Mouse (Mus musculus) frontal cortex, adult (tissue): ENCODE results near the gene Eif4g2.
A peak's percentile ranks its signal among the peaks of the same experiment; 100 is the strongest.

Experiments used
- ATAC-seq: cut with Nextera tagmentation; 2 replicates; pipeline ENCODE4 v1.9.2; 2017; ENCODE audit warnings: mild to moderate bottlenecking, moderate library complexity, mixed read lengths; ENCODE audit not compliant: low TSS enrichment

The Eif4g2 gene

DNA sequence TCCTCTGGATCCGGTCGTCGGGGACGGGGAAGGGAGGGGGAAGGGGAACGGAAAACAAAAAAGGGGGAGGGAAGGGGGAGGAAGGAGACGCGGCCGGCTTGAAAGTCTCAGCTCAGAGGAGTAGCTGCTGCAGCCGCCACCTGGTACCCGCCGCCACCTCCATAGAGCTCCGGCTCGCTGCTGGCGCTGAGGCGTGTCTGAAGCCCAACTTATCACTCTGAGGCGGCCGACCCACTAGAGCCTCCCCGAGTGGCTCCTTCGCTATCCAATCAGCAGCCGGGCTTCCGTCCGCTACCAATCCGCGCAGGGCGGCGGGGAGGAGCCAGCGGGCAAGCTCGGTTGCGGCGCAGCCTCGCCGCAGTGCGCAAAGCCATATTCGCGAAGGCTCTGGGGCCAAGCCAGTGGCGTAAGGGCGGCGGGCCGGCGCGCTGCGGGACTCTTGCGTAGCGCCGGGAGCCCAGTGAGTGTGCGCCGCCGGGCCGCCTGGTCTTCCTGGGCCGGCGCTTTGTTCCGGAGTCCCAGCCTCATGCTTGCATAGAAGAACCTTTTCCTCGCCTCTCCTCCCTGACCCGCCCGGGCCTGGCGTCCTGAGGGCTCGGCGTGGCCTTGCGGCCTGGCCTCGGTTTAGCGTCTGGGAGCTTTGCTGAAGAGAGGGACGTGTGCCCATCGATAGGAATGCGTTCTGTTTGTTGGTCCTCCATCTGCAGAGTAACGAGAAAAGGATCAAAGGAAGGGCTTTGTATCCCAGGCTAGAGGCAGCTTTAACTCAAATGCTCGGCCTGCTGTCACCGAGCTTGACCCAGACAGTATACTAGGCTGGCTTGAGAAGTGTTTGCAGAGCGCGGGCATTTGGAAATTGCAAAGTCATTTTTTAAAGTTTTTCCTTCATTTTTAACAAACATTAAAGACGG, at the start of gene Eif4g2:
Eif4g2 (minus strand) TSS at position 209 of the 911 bp plus-strand sequence.
- peak; percentile 97 for ATAC-seq

DNA sequence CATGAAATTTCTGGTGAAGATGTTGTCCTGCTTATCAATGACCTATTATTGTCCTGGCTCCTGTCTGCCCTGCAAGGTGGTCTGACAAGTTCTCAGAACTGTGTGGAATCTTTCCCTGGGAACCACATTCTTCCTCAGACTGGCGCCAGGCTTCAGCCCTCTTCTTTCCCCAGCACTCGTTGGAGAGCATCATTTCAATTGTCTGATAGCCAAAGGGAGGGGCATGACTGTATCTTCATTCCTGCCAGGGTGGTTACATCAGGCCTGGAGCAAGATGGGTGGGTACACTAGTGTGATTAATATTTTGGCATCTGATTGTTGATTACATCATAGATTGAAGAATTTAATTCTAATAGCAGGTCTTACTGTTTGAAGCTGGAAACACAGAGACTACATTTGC, 49.8 kb upstream of the Eif4g2 start:
- ATAC-seq: no peak

DNA sequence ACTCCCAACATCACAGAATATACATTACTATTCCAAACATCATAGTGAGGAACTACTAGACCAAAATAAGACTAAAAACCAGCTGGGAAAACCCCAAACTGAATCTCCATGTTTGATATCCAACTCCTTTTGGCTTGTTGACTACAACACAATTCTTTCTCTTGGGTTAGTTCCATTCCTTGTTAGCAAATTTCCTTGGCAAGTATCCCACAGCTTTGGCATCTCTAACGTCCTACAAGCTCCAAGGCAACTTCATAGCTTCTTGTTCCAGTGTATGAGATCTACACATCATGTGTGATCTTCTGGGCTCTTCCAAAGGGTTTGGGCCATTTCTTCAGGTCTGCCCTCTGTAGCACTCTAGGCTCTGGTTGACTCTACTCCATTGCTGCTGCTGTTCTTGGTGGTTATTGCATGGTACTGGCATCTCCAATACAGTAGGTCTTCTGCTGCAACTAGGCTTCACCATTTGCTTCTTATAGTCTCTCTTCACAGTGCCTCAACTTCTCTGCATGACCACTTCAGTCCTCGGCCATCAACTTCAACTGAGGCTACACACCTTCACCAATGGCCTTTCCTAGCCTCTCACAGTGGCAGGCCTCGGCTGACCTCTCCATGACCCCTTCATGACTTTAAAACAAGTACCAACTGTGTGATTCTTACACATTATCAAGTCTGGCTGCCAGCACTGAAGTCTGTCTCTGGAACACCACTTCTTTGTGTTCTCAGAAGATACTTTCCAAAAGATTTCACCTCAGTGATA, 44.0 kb upstream of the Eif4g2 start:
- ATAC-seq: no peak

DNA sequence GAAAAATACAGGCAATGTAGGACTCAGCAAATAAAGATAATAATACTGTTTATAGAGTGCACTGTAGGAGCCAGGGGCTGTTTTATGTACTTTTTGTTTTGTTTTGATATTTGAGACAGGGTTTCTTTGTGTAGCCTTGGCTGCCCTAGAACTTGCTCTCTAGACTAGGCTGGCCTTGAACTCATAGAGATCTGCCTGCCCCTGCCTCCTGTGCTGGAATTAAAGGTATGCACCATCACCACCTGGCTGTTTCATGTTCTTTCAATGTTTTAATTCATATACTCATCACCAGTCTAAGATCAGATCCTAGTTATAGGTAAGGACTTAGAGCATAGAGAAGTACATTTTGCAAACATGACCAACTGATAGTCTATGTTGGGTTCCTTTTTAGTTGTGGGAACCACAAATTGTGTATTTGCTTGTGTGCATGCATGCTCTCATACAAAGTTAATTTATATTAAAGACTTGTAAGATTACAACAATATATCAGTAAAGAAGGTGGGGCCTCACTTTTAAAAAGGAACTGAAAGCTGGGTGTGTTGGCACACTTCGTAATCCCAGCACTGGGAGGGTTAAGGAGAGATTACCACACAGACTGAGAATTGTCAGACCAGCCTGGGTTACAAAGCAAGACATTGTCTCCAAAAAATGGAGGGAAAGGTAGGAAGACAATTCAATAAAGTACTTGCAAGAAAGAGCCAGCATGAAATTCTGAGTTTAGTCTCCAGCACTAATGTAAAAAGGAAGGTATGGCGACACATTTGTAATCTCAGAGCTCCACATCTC, 41.1 kb upstream of the Eif4g2 start:
- no peak for ATAC-seq

DNA sequence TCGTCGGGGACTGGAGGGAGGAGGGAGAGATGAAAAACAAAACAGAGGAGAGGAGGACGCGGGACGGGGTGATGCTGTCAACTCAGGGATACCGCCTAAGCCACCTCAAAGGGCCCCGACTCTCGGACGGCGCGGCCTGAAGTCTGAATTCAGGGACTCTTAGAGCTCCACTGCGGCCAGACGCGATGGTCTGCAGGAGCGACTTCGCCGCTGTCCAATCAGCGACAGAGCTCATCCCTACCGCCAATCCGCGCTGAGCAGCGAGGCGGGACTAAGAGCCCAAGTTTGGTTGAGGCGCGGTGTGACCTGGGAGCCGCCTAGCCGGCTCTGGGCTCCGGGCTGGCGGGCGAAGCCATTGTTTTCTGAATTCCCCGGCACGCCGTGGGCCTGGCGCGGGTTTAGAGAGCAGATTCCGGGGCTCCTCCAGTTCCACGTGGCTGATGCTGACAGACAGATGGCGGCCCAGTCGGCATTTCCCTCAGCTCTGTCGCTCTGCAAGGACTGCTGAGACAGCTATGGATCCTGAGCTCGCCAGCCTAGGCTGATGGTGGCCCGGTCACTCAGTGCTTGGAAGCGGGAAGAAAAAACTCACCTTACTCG, 39.8 kb upstream of the Eif4g2 start:
- peak; percentile 100 for ATAC-seq

DNA sequence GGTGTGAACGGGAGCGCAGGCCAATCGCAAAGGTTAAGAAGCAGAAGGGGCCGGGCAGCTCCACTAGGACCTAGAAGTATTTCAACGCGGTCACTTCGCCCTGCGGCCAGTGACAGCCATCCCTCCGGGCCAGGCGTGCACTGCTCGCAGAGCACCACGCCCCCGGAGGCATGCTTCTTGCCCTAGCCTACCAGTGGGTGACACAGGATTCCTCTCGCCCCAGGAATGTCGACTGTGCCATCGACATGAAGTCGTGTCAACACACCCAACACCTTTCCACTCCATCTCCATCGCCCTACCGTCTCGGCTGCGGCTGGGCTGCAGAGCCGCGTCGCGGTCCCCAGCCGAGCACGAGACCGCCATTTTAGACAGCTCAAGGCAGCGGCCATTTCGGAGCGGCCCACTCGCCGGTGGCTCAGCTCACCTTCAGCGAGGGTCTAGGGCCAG, 39.3 kb upstream of the Eif4g2 start:
- peak; percentile 70 for ATAC-seq

DNA sequence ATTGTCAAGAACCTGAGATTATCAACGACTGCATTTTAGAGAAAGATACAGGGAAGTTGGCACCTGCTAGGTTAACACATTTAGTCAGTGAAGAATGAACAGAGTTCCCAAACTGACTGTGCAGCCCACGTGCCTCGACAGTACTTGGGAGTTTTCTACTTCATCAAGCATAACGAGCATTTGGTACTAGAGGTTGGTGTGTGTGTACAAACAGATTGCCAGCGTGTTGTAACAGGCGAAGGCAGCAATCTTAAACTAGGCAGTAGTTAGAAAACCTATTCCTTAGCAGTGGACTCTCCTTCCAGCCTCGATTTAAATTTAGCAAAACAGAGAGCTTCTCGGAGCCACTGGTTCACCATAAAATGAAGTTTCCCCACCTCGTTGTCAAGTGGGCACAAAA, 38.7 kb upstream of the Eif4g2 start:
- no peak for ATAC-seq

GRCm38 (mm10) chr7:111109561-111109960, 26.7 kb upstream of the Eif4g2 start:
- no peak for ATAC-seq

GRCm38 (mm10) chr7:111109161-111109560, 26.3 kb upstream of the Eif4g2 start:
- ATAC-seq: no peak

- no peak for ATAC-seq
Observed at GRCm38 (mm10) chr7:111098196-111098595, 15.4 kb upstream of the Eif4g2 start.

- no peak for ATAC-seq
Observed at GRCm38 (mm10) chr7:111095169-111095568, 12.3 kb upstream of the Eif4g2 start.

GRCm38 (mm10) chr7:111085153-111085552, 2.3 kb upstream of the Eif4g2 start:
- no peak for ATAC-seq

- no peak for ATAC-seq
Observed at GRCm38 (mm10) chr7:111084443-111084842, 1.6 kb upstream of the Eif4g2 start.

GRCm38 (mm10) chr7:111083733-111084120, 897 bp upstream of the Eif4g2 start:
- ATAC-seq: no peak

GRCm38 (mm10) chr7:111082043-111082821, 598 bp downstream of the Eif4g2 start:
- peak; percentile 44 for ATAC-seq

- no peak for ATAC-seq
Observed at GRCm38 (mm10) chr7:111080876-111081275, 2.0 kb downstream of the Eif4g2 start.

DNA sequence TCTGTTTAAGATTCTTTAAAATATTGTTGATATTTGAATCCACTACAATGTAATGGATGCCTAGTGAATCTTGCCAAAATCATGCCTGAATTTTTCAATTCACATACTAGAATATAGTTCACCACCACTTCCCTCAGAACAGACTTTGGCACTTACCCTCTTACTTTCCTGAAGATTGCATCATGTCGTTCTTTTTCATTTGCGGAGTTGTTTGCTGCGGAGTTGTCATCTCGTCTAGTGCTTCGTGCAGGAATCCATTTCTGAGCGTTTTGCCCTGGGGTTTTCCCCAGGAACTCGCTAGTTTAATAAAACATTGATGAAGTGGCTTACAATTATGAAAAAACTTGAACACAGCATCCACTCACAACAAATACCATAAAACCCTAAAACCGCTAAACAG, 2.8 kb downstream of the Eif4g2 start:
- no peak for ATAC-seq

GRCm38 (mm10) chr7:111078271-111078670, 4.6 kb downstream of the Eif4g2 start:
- ATAC-seq: no peak

- ATAC-seq: no peak
Observed at GRCm38 (mm10) chr7:111075288-111075687, 7.5 kb downstream of the Eif4g2 start.

- ATAC-seq: no peak
Observed at GRCm38 (mm10) chr7:111072410-111072809, 10.4 kb downstream of the Eif4g2 start.

- ATAC-seq: no peak
Observed at GRCm38 (mm10) chr7:111070167-111070496, 12.7 kb downstream of the Eif4g2 start.
